In genomic region chr2:163171891-163172290, GRCm38 (mm10) we compare ENCODE assay signal across 30 mouse cellular contexts. TPM values are rescaled to one million over a fixed set of nuclear protein-coding genes. Genes with fewer than 3 reads are reported as not detected.
DNase-seq lines count a peak whose midpoint lies in the region; ATAC-seq and TF ChIP-seq lines count a peak whose summit lies in the region.
"Had no signal": no experiment of that assay in that cellular context is flagged by ENCODE, and none has a peak within 500 bp of the region (broad histone marks: within the 10 kb centered on the region; RNA-seq: fewer than 3 reads in every experiment).

No protein-coding gene starts in this region.

- H3K36me3 ChIP-seq in midbrain, postnatal 0 days (ENCODE audit: insufficient read depth, low read length), result no peaks in the 10 kb centered on the region
- no peaks in the 10 kb centered on the region for H3K36me3 ChIP-seq in midbrain, embryonic 14.5 days (ENCODE audit: control insufficient read depth, insufficient read depth, low read length)
- H3K36me3 ChIP-seq: embryonic facial prominence, embryonic 10.5 days; embryonic facial prominence, embryonic 13.5 days; G1E; heart, embryonic 12.5 days; heart, embryonic 15.5 days; hindbrain, embryonic 10.5 days had no signal

- intact Hi-C loops in left cerebral cortex, postnatal 4 days (cut with DNase I), result no loop called here

- no peaks in the 10 kb centered on the region for H3K9me3 ChIP-seq in midbrain, postnatal 0 days (ENCODE audit: low read length)
- H3K9me3 ChIP-seq in midbrain, embryonic 14.5 days (ENCODE audit: control insufficient read depth, low read length), result no peaks in the 10 kb centered on the region
- H3K9me3 ChIP-seq: embryonic facial prominence, embryonic 10.5 days; embryonic facial prominence, embryonic 13.5 days; G1E; heart, embryonic 12.5 days; heart, embryonic 15.5 days; hindbrain, embryonic 10.5 days had no signal

- ATAC-seq in midbrain, postnatal 0 days (ENCODE audit: low FRiP score), result no peak
- no peak; the same call in 1 of the 2 replicates for ATAC-seq in midbrain, embryonic 14.5 days (ENCODE audit: low FRiP score, low TSS enrichment)
- ATAC-seq: forebrain, embryonic 14.5 days; forebrain, postnatal 0 days; intestine, postnatal 0 days; Patski had no signal

- peak; percentile 20 to 27 for DNase-seq in cerebellum, postnatal 14 days
- no peak for DNase-seq in cerebellum, adult 8-10 months
- DNase-seq in left cerebral cortex, postnatal 4 days, result peak; percentile 52
- DNase-seq in left cerebral cortex, adult 9 months (ENCODE audit: low spot score in 2 of 2), result no peak
- peak; percentile 34 for DNase-seq in midbrain, postnatal 0 days (ENCODE audit: low spot score)
- DNase-seq in midbrain, embryonic 14.5 days, result no peak
- DNase-seq: adrenal gland, postnatal 10 days; adrenal gland, postnatal 36 days; B cell, adult 2 months; cerebellum, adult 11 months; cerebellum, adult 2 months; cerebellum, postnatal 36 days; embryo, embryonic 11 days; forebrain, postnatal 0 days; gastrocnemius, postnatal 25 days; heart, adult 18-20 months; heart, postnatal 10 days; heart, postnatal 36 days had no signal

- peaks cover 4% of the 10 kb centered on the region; the same call in 1 of the 2 replicates for H3K4me1 ChIP-seq in midbrain, postnatal 0 days (ENCODE audit: insufficient read depth, low read length)
- H3K4me1 ChIP-seq in midbrain, embryonic 14.5 days (ENCODE audit: control insufficient read depth, insufficient read depth, low read length), result peaks cover 6% of the 10 kb centered on the region
- H3K4me1 ChIP-seq: embryonic facial prominence, embryonic 13.5 days; heart, embryonic 12.5 days; heart, embryonic 15.5 days had no signal

- no peak for TF ChIP-seq CTCF in midbrain, postnatal 0 days (IDR thresholded peaks at IDR 0.05)

- H3K9ac ChIP-seq in midbrain, postnatal 0 days (replicated peaks; ENCODE audit: low read length, poor library complexity, severe bottlenecking), result no peak overlapping the region
- H3K9ac ChIP-seq in midbrain, embryonic 14.5 days (replicated peaks; ENCODE audit: low read length), result no peak overlapping the region
- H3K9ac ChIP-seq: embryonic facial prominence, embryonic 13.5 days; forebrain, postnatal 0 days; heart, embryonic 12.5 days; heart, embryonic 15.5 days; hindbrain, embryonic 14.5 days had no signal

- 78% methylated on average over 11 of the region's 11 CpGs for WGBS in midbrain, postnatal 0 days
- 81% methylated on average over 11 of the region's 11 CpGs for WGBS in midbrain, embryonic 14.5 days

- no peak overlapping the region for H3K4me2 ChIP-seq in midbrain, postnatal 0 days (ENCODE audit: low read depth, low read length, poor library complexity, severe bottlenecking)
- H3K4me2 ChIP-seq in midbrain, embryonic 14.5 days (ENCODE audit: low read length), result no peak overlapping the region
- H3K4me2 ChIP-seq: embryonic facial prominence, embryonic 13.5 days; heart, embryonic 12.5 days; heart, embryonic 15.5 days; hindbrain, embryonic 14.5 days had no signal

- H3K4me3 ChIP-seq in midbrain, postnatal 0 days (ENCODE audit: low read depth, low read length), result no peak overlapping the region
- H3K4me3 ChIP-seq in midbrain, embryonic 14.5 days (replicated peaks; ENCODE audit: low read depth, low read length), result no peak overlapping the region
- H3K4me3 ChIP-seq: embryonic facial prominence, embryonic 10.5 days; embryonic facial prominence, embryonic 13.5 days; erythroblast, embryonic 14.5 days; heart, embryonic 12.5 days; heart, embryonic 15.5 days; hindbrain, embryonic 10.5 days had no signal

- H3K27ac ChIP-seq in midbrain, postnatal 0 days (ENCODE audit: low read depth, low read length), result no peak overlapping the region
- no peak overlapping the region; the same call in 1 of the 2 replicates for H3K27ac ChIP-seq in midbrain, embryonic 14.5 days (replicated peaks; ENCODE audit: low read depth, low read length)
- H3K27ac ChIP-seq: embryonic facial prominence, embryonic 10.5 days; embryonic facial prominence, embryonic 13.5 days; heart, embryonic 15.5 days; hindbrain, embryonic 10.5 days; hindbrain, embryonic 14.5 days had no signal

- H3K27me3 ChIP-seq in midbrain, postnatal 0 days (ENCODE audit: insufficient read depth, low read length), result no peaks in the 10 kb centered on the region
- no peaks in the 10 kb centered on the region for H3K27me3 ChIP-seq in midbrain, embryonic 14.5 days (ENCODE audit: control insufficient read depth, insufficient read depth, low read length)
- H3K27me3 ChIP-seq: embryonic facial prominence, embryonic 13.5 days; heart, embryonic 12.5 days had no signal

RNA-seq across cellular contexts. Expression of gene Tox2, which starts 31.0 kb away (rescaled TPM):
- total RNA-seq in left cerebral cortex, postnatal 4 days (2021), result 10 to 100 TPM; 18.3 to 23.0 TPM
- 7.6 and 14.3 TPM in 2 replicates for total RNA-seq in midbrain, postnatal 0 days (2014; rRNA removed)
- 57.0 and 64.7 TPM in 2 replicates for polyA plus RNA-seq in midbrain, postnatal 0 days (2015; fragmentation: Nextera tagmentation; extraction: Ambion mirVana)
- 36.7 and 46.8 TPM in 2 replicates for polyA plus RNA-seq in midbrain, embryonic 14.5 days (2014; fragmentation: Nextera tagmentation; extraction: Ambion mirVana)
- total RNA-seq: CH12.LX, G1E had no signal
- polyA plus RNA-seq: G1E, Patski had no signal

Comparison
In these comparisons a context has a peak if more than half of its experiments do, and no peak if none do; other contexts are left out.
1. DNase-seq: peak in cerebellum, postnatal 14 days (2 of 2), left cerebral cortex, postnatal 4 days (single experiment) and midbrain, postnatal 0 days (single experiment); none in cerebellum, adult 8-10 months (single experiment), left cerebral cortex, adult 9 months (0 of 2) and midbrain, embryonic 14.5 days (single experiment).